Mouse (Mus musculus) myocyte (in vitro differentiated cells): ENCODE measurements around the gene Gm20388.

Experiments
- E2F4 ChIP-seq: IDR thresholded peaks from one replicate; pipeline ENCODE4 v1.6.1; 2011; ENCODE audit warnings: mild to moderate bottlenecking, control low read depth, moderate library complexity; ENCODE audit not compliant: insufficient read depth
- MAX ChIP-seq: IDR thresholded peaks from one replicate; pipeline ENCODE4 v1.6.1; 2011; ENCODE audit warnings: low read depth, mild to moderate bottlenecking, control low read depth
- USF1 ChIP-seq: IDR thresholded peaks from one replicate; pipeline ENCODE4 v1.6.1; 2011; ENCODE audit warnings: low read depth, mild to moderate bottlenecking, control low read depth, moderate library complexity

- no peak for TF ChIP-seq MAX
- no peak for TF ChIP-seq USF1
- TF ChIP-seq E2F4 = no peak
Observed at GRCm38 (mm10) chr8:123051458-123051857, 3140.8 kb downstream of the Gm20388 start.
